Mouse (Mus musculus) thymus, postnatal 0 days (tissue): ENCODE data around the gene Klhl20. TPM values are rescaled to one million over a fixed set of nuclear protein-coding genes. Genes with fewer than 3 reads are reported as not detected.

ENCODE experiments used
- DNase-seq: peaks from one replicate; pipeline ENCODE4 v3.0.0-alpha.2; 2015; ENCODE audit warnings: low spot score
- polyA plus RNA-seq: library from polyadenylated mRNA; unstranded; fragments of >200 nt; fragmentation: Nextera tagmentation; extraction: Ambion mirVana; gene quantifications from 2 replicates; pipeline ENCODE4 v1.2.1, GENCODE M21; 2015

The Klhl20 gene
- polyA plus RNA-seq, 1 experiment from 2014 or later, result 17.6 TPM

GRCm38 (mm10) chr1:161076238-161076637 lies 55.1 kb downstream of the Klhl20 start:
- DNase-seq, result no peak

DNA sequence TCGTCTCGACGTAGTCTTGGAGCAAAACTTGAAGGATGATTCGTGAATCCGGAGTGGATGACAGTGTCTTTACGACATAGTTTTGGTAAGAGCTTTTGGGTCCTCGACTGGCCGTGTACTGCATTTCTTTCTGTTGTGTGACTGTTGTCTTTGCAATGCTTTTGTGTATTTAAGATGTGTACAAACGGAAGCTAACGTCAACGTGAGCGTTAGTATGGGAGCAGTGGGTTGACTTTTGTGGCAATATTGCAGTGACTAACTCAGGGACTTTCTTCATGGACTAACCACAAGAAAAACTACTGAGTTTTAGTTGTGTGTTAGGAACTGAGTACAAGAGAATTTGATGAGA lies 60.1 kb downstream of the Klhl20 start:
- no peak for DNase-seq

GRCm38 (mm10) chr1:161070352-161071271 lies 60.7 kb downstream of the Klhl20 start, which contains the start of the genes Dars2 and Cenpl:
TSS of gene Dars2 (minus strand) at chr1:161070658.
TSS of gene Cenpl (plus strand) at chr1:161070713.
- DNase-seq, result peak; percentile 95

DNA sequence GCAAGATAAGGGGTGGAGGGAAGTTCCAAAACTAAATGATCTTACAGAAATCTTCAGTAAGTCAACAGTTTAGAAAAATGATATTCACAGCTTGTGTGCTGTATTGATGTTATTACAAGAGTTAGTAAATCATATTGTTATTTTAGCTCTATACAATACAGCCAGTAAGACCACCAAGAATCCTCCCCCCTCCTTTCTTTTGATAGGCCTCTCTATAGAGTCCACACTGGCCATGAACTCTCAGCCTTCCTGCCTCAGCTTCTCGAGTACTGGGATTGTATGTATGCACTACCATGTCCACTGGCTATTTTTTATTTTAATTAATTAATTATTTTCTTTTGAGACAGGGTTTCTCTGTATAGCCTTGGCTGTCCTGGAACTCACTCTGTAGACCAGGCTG lies 68.0 kb downstream of the Klhl20 start:
- no peak for DNase-seq

DNA sequence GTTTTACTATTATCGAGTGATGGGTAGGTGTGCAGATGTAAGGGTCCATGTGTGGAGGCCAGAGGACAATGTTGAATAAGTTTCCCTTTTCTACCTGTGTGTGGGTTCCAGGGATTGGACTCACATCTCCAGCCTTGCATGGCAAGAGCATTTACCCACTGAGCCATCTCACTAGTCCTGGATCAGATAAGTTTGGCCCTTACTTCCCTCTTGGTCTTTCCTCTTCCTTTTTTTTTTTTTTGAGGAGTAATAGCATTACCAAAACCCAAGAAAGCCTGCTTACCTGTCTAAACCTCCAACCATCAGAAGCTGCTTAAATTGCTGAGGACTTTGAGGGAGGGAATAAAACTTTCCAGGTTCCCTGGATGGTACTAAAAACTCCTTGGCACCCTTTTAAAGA lies 74.1 kb downstream of the Klhl20 start:
- no peak for DNase-seq

GRCm38 (mm10) chr1:161046972-161047371 lies 84.3 kb downstream of the Klhl20 start:
- no peak for DNase-seq

- no peak for DNase-seq
These were observed 89.9 kb downstream of the Klhl20 start for GRCm38 (mm10) chr1:161041261-161042020.

DNA sequence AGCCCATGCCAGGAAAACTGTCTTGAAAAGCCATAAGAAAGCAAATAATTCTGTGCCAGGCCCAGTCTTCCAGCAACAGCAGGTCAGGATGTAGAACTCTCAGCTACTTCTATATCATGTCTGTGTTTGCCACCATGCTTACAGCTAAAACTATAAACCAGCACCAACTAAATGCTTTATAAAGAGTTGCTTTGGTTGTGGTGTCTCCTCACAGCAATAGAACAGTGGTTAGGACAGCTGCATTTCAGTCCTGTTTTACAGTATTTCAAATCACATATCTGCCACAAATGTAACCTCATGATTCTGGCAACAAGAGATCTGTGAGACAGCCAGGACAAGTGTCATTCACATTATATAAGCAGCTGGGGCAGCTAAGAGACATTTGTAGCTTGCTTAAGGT lies 90.5 kb downstream of the Klhl20 start:
- DNase-seq, result no peak

DNA sequence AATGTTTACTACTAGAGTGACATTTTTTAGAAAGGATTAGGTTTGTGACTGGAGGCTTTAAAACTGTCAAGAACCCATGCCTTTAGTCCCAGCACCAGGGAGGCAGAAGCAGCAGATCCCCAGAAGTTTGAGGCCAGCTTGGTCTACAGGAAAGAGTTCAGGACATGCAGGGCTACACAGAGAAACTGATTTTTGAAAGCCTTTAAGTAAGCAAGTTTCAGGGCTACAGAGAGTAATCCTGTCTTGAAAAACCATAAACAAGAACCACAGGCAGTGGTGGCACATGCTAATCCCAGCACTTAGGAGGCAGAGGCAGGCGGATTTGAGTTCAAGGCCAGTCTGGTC lies 90.9 kb downstream of the Klhl20 start:
- DNase-seq, result no peak

GRCm38 (mm10) chr1:161039741-161040425 lies 91.4 kb downstream of the Klhl20 start:
- DNase-seq, result no peak

DNA sequence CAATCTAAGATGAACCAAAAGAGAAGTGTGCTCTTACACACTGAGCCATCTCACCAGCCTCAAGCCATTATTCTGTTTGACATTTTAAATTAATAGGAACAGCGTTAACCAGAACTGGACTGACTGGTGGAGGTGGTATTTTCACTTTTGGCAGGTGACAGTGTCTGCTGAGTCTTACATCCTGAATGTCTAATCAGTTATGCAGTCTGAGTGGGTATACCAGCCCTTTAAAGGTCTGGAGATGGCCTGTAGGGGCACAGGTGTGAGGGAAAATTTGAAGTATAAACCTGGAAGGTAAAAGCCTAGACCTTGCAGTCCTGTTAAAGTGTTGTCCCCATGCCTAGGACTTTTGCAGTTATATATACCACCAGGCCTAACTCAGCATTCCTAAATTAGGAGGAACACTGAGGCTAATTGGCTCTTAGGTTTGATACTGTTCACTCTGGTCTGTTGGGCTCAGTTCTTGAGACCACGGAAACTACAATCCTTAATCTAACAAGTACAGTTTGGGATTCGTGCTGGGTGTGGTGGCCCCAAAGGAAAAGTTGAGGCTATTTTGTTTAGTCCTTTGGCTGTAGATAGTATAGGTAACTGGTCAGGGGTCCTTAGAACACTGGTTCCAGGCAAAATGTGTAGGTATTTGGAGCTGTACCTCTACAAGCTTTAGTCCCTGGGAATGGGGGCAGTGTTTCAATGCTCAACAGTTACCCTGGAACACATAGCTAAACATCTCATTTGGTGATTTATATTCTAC lies 92.2 kb downstream of the Klhl20 start:
- no peak for DNase-seq

Other genes starting within 250 kb of the Klhl20 start
- 8.0 and 10.8 TPM in 2 replicates for gene Rc3h1, start 225.1 kb downstream of the Klhl20 start, polyA plus RNA-seq
- gene Serpinc1, start 152.9 kb downstream of the Klhl20 start, polyA plus RNA-seq, result 2.1 and 2.7 TPM in 2 replicates
- gene Zbtb37, start 96.7 kb downstream of the Klhl20 start, polyA plus RNA-seq, result 4.1 and 5.2 TPM in 2 replicates
- gene Dars2, start 60.9 kb downstream of the Klhl20 start, polyA plus RNA-seq, result 27.0 and 29.2 TPM in 2 replicates
- 51.9 and 57.7 TPM in 2 replicates for gene Cenpl, start 60.8 kb downstream of the Klhl20 start, polyA plus RNA-seq
- 0.21 and 0.29 TPM in 2 replicates for gene Ankrd45, start 11.2 kb upstream of the Klhl20 start, polyA plus RNA-seq
- gene Tex50, start 27.8 kb upstream of the Klhl20 start, polyA plus RNA-seq, result not detected in 2 replicates
- gene Prdx6, start 119.7 kb upstream of the Klhl20 start, polyA plus RNA-seq, result 316 and 328 TPM in 2 replicates